Mouse (Mus musculus): ENCODE results near the gene Hs6st3. TPM values are rescaled to one million over a fixed set of nuclear protein-coding genes. Genes with fewer than 3 reads are reported as not detected.

Gene Hs6st3
- total and polyA plus RNA-seq, 2 experiments from 2014 or later = 2.4 to 23.4 TPM

DNA sequence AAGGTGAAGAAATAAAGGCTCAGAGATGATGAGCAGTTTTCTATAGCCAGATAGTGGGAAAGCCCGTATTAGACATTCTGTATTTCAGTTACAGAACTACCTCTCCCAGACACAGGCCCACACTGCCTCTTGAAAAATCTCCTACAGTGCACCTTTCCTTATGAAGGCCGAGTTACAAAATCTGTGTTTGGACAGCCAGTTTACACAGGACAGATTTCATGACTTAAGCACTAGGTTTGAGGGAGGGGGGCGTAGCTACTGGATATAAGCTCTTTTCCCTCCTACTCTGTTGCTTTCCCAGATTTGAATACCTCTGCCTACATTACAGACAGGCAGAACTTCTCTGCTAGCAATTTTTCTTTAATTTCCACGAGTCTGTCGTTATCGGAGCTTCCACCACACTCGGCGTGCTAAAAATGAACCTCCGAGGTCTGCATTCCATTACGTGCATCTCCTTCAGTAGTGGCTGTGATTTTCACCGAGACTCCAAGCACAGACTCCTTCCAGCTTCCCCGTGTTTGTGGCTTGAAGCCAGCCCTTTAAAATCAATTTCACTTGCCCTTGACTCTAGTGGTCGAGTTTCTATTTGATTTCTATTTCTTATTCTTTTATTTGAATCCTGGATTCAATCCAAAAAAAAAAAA lies 770.0 kb downstream of the Hs6st3 start:
- Histone ChIP-seq H3K9ac (no peak overlapping the region), H3K27ac (ENCODE audit: low read depth, low read length) (no peak overlapping the region), H3K4me2 (ENCODE audit: low read depth) (no peak overlapping the region), H3K4me3 (ENCODE audit: low read depth, low read length) (no peak overlapping the region), H3K9me3 (ENCODE audit: low read length) (no peaks in the 10 kb centered on the region), H3K27me3 (ENCODE audit: insufficient read depth, low read length) (no peaks in the 10 kb centered on the region), H3K36me3 (ENCODE audit: insufficient read depth) (no peaks in the 10 kb centered on the region), H3K4me1 (ENCODE audit: insufficient read depth) (no peaks in the 10 kb centered on the region)
- TF ChIP-seq CTCF (IDR thresholded peaks at IDR 0.05; ENCODE audit: low read depth) = no peak
- peak; percentile 12 for DNase-seq
- WGBS = 62% methylated on average over 13 of the region's 13 CpGs
- ATAC-seq = no peak

DNA sequence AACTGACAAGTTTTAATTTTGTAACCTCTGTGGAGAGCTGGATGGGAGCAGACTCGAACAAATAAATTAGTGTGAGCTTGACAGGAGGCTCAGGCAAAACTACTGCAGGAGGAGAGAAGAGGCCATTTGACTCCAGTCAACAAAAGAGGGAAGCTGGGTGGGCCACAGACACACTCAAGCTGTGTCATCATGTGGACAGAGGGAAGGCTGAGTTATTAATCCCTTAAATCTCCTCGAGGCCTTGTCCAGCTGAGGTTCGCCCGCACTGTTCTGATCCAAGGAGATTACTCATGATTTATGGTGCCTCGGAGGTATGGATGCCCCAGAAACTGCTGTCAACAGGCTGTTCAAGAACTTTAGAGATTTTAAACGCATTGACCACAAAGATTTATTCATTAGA lies 776.4 kb downstream of the Hs6st3 start:
- no peak for ATAC-seq
- Histone ChIP-seq H3K4me3 (ENCODE audit: low read depth, low read length) (no peak overlapping the region), H3K27me3 (ENCODE audit: insufficient read depth, low read length) (no peaks in the 10 kb centered on the region), H3K27ac (ENCODE audit: low read depth, low read length) (no peak overlapping the region), H3K9me3 (ENCODE audit: low read length) (no peaks in the 10 kb centered on the region), H3K36me3 (ENCODE audit: insufficient read depth) (no peaks in the 10 kb centered on the region), H3K9ac (no peak overlapping the region), H3K4me2 (ENCODE audit: low read depth) (no peak overlapping the region), H3K4me1 (ENCODE audit: insufficient read depth) (no peaks in the 10 kb centered on the region)
- 84% methylated on average over 6 of the region's 6 CpGs for WGBS
- no peak for DNase-seq
- no peak for TF ChIP-seq CTCF (IDR thresholded peaks at IDR 0.05; ENCODE audit: low read depth)

DNA sequence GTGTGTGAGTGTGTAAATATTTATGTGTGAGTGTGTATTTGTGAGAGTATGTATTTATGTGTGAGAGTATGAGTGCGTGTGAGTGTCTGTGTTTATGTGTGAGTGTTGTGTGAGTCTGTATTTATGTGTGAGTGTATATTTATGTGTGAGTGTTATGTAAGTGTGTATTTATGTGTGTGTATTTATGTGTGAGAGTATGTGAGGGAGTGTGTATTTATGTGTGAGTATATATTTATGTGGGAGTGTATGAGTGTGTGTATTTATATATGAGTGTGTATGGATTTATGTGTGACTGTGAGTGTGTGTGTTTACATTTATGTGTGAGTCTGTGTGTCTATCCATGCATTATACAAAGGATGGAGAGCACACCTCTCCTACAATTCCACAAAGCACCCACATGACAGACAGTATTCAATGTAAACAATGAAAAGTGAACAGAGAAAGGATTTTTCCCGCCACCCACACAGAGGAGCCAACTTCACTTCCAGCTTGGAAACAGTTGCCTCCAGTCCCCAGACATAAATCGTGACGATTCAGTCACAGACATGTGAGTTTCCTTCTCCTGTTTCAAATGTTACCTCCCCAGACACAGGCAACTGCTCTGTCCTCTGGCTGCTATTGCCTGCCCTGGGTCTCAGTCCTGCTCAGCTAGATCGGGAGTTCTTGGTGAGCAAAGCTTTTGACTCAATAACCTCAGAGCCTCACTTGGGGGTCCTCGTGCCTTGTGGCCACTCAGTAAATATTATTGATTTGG lies 780.3 kb downstream of the Hs6st3 start:
- Histone ChIP-seq H3K4me1 (ENCODE audit: insufficient read depth) (no peaks in the 10 kb centered on the region), H3K4me3 (ENCODE audit: low read depth, low read length) (no peak overlapping the region), H3K9ac (no peak overlapping the region), H3K4me2 (ENCODE audit: low read depth) (no peak overlapping the region), H3K9me3 (ENCODE audit: low read length) (no peaks in the 10 kb centered on the region), H3K27me3 (ENCODE audit: insufficient read depth, low read length) (no peaks in the 10 kb centered on the region), H3K36me3 (ENCODE audit: insufficient read depth) (no peaks in the 10 kb centered on the region), H3K27ac (ENCODE audit: low read depth, low read length) (no peak overlapping the region)
- WGBS = 85% methylated on average over 6 of the region's 6 CpGs
- no peak for TF ChIP-seq CTCF (IDR thresholded peaks at IDR 0.05; ENCODE audit: low read depth)
- no peak for ATAC-seq
- no peak for DNase-seq

DNA sequence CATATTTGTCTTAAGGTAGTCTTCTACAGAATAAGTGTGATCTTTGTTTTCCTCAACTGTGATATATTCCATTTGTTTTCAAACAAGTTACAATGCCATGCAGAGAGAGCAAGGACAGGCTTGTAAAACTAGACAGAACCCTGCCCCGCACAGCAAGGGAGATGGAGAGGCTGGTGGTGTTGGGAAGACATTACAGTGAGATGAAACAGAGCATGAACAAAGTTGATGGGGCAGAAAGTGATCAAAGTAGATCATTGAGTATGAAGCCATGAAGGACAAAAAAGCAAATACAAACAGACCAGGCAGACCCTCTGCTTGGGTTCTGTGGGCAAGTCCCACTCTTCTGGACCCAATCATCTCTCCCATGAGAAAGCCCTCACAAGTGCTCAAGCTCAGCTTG lies 781.0 kb downstream of the Hs6st3 start:
- no peak overlapping the region for H3K4me2 ChIP-seq (ENCODE audit: low read depth)
- no peak overlapping the region for H3K27ac ChIP-seq (ENCODE audit: low read depth, low read length)
- ATAC-seq = no peak
- no peaks in the 10 kb centered on the region for H3K27me3 ChIP-seq (ENCODE audit: insufficient read depth, low read length)
- H3K36me3 ChIP-seq (ENCODE audit: insufficient read depth) = no peaks in the 10 kb centered on the region
- no peak for DNase-seq
- H3K4me1 ChIP-seq (ENCODE audit: insufficient read depth) = no peaks in the 10 kb centered on the region
- no peaks in the 10 kb centered on the region for H3K9me3 ChIP-seq (ENCODE audit: low read length)
- no peak for TF ChIP-seq CTCF (IDR thresholded peaks at IDR 0.05; ENCODE audit: low read depth)
- no peak overlapping the region for H3K9ac ChIP-seq
- 88% methylated on average over 1 of the region's 1 CpGs for WGBS
- no peak overlapping the region for H3K4me3 ChIP-seq (ENCODE audit: low read depth, low read length)

Other genes with a start within 250 kb of the Hs6st3 start
- gene Dzip1, start 212.9 kb upstream of the Hs6st3 start, total RNA-seq (2014; rRNA removed) = 187 and 205 TPM in 2 replicates
- gene Dzip1, start 212.9 kb upstream of the Hs6st3 start, polyA plus RNA-seq (2015; fragmentation: Nextera tagmentation; extraction: Ambion mirVana) = 30.8 and 48.2 TPM in 2 replicates
- gene Dnajc3, start 200.4 kb upstream of the Hs6st3 start, total RNA-seq (2014; rRNA removed) = 24.1 and 27.0 TPM in 2 replicates
- 15.5 and 19.4 TPM in 2 replicates for gene Dnajc3, start 200.4 kb upstream of the Hs6st3 start, polyA plus RNA-seq (2015; fragmentation: Nextera tagmentation; extraction: Ambion mirVana)
- gene Uggt2, start 38.9 kb upstream of the Hs6st3 start, total RNA-seq (2014; rRNA removed) = 20.3 and 22.0 TPM in 2 replicates
- 3.1 and 6.9 TPM in 2 replicates for gene Uggt2, start 38.9 kb upstream of the Hs6st3 start, polyA plus RNA-seq (2015; fragmentation: Nextera tagmentation; extraction: Ambion mirVana)